8 mouse cellular contexts compared by ENCODE assay signal in the genomic region with DNA sequence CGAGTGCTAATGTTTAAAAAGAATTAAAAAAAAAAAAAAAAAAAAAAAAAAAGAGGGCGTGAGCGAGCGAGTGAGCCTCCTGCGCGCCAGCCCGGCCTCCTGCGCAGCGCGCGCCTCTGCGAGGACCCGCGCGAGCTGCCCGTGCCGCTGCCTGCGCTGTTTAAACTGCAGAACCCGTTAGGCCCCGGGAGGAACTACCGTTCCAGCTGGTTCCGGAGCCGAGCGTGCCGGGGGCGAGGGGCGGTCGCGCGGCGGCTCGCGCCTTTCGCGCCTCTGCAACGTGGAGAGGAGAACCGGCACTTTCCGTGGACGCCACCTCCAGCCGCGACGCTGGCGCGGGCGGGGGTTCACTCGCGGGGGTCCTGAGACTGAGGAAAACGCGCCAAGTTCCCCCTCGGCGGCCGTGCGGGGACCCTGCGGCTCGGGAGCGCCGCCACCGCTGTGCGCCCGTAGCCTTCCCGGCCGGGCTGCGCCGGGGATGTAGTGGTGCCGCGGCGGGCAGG. TPM values are rescaled to one million over a fixed set of nuclear protein-coding genes. Genes with fewer than 3 reads are reported as not detected.
DNase-seq lines count a peak whose midpoint lies in the region; ATAC-seq and TF ChIP-seq lines count a peak whose summit lies in the region.

A gene (plus strand): TSS at position 243 of the 503 bp plus-strand sequence.

- peak within 1 kb of the TSS; percentile 86 for H3K4me3 ChIP-seq in heart, adult 2 months
- peak within 1 kb of the TSS; percentile 64 for H3K4me3 ChIP-seq in embryonic facial prominence, embryonic 15.5 days (replicated peaks)
- peak within 1 kb of the TSS; percentile 76 to 92 for H3K4me3 ChIP-seq in heart, embryonic 14.5 days (ENCODE audit: control insufficient read depth in 1 of 2, insufficient read depth in 1 of 2, low read depth in 1 of 2, low read length in 2 of 2)

- H3K4me1 ChIP-seq in heart, adult 2 months (ENCODE audit: control insufficient read depth, insufficient read depth, low read length), result peaks cover 4% of the 10 kb centered on the region
- H3K4me1 ChIP-seq in embryonic facial prominence, embryonic 15.5 days, result peaks cover 18% of the 10 kb centered on the region
- H3K4me1 ChIP-seq in heart, embryonic 14.5 days (ENCODE audit: control insufficient read depth in 2 of 2, insufficient read depth in 2 of 2, low read length in 2 of 2), result peaks cover 5 to 14% of the 10 kb centered on the region in 2 experiments

- under 1% methylated on average over 67 of the region's 67 CpGs for WGBS in heart, adult 2 months
- WGBS in embryonic facial prominence, embryonic 15.5 days, result 0% methylated on average over 45 of the region's 67 CpGs
- WGBS in heart, embryonic 14.5 days, result under 1% methylated on average over 66 of the region's 67 CpGs

- peak; percentile 39; the same call in 1 of the 2 replicates for TF ChIP-seq POLR2A in heart, adult 2 months (IDR thresholded peaks at IDR 0.05; ENCODE audit: insufficient read depth, low read depth, low read length)

- no peak for TF ChIP-seq CTCF in heart, adult 2 months (IDR thresholded peaks at IDR 0.05)

- peak; percentile 58 for ATAC-seq in embryonic facial prominence, embryonic 15.5 days (ENCODE audit: insufficient number of reproducible peaks, low FRiP score, low TSS enrichment, low read depth)
- ATAC-seq in heart, embryonic 14.5 days (ENCODE audit: insufficient number of reproducible peaks, insufficient read depth, low FRiP score, low read depth), result peak; percentile 32; the same call in 1 of the 2 replicates
- ATAC-seq in megakaryocyte progenitor cell, adult 5-6 weeks (replicated peaks; ENCODE audit: poor library complexity), result no peak

- H3K27ac ChIP-seq in heart, adult 2 months, result peak within 1 kb of the TSS; percentile 99
- peak within 1 kb of the TSS; percentile 100 for H3K27ac ChIP-seq in embryonic facial prominence, embryonic 15.5 days (replicated peaks)
- peak within 1 kb of the TSS; percentile 98 to 100 for H3K27ac ChIP-seq in heart, embryonic 14.5 days (replicated peaks in 1 of 2; ENCODE audit: control insufficient read depth in 1 of 2, insufficient read depth in 1 of 2, low read depth in 2 of 2, low read length in 2 of 2)

- H3K4me2 ChIP-seq in embryonic facial prominence, embryonic 15.5 days (replicated peaks), result peak within 1 kb of the TSS; percentile 77
- H3K4me2 ChIP-seq in heart, embryonic 14.5 days (ENCODE audit: low read length), result peak within 1 kb of the TSS; percentile 83

- H3K9ac ChIP-seq in heart, adult 2 months (ENCODE audit: low read depth, low read length), result peak within 1 kb of the TSS; percentile 96
- H3K9ac ChIP-seq in embryonic facial prominence, embryonic 15.5 days, result peak within 1 kb of the TSS; percentile 77
- H3K9ac ChIP-seq in heart, embryonic 14.5 days (ENCODE audit: low read length), result peak within 1 kb of the TSS; percentile 94

- no peak for TF ChIP-seq EP300 in heart, adult 2 months (IDR thresholded peaks at IDR 0.05; ENCODE audit: insufficient read depth, low read depth, low read length)

- H3K27me3 ChIP-seq in heart, adult 2 months (ENCODE audit: control insufficient read depth, insufficient read depth, low read length), result no peaks in the 10 kb centered on the region
- no peaks in the 10 kb centered on the region for H3K27me3 ChIP-seq in embryonic facial prominence, embryonic 15.5 days
- no peaks in the 10 kb centered on the region for H3K27me3 ChIP-seq in heart, embryonic 14.5 days (ENCODE audit: control insufficient read depth, insufficient read depth, low read length)

- DNase-seq in heart, adult 2 months, result no peak
- DNase-seq in heart, adult 11 months, result no peak
- no peak for DNase-seq in adrenal gland, adult 2 months
- peak; percentile 86 to 92 for DNase-seq in layer of hippocampus, postnatal 10 days (ENCODE audit: low spot score in 2 of 2)
- peak; percentile 81 to 91 for DNase-seq in spleen, postnatal 4 days (ENCODE audit: low spot score in 2 of 2)

- intact Hi-C loops in heart, adult 2 months (cut with DNase I), result loop anchor here (2.0 to 10.0 kb wide), 3 partner anchors 199 to 1139 kb away; a partner anchor contains a TSS

- no peaks in the 10 kb centered on the region for H3K9me3 ChIP-seq in embryonic facial prominence, embryonic 15.5 days (replicated peaks)
- no peaks in the 10 kb centered on the region for H3K9me3 ChIP-seq in heart, embryonic 14.5 days (ENCODE audit: control insufficient read depth, low read length)

- H3K79me2 ChIP-seq in heart, adult 2 months (replicated peaks; ENCODE audit: control insufficient read depth, insufficient read depth, low read length), result no peaks in the 10 kb centered on the region; the same call in 1 of the 2 replicates

- H3K36me3 ChIP-seq in heart, adult 2 months (ENCODE audit: control insufficient read depth, insufficient read depth, low read length), result no peaks in the 10 kb centered on the region; the same call in 1 of the 2 replicates
- H3K36me3 ChIP-seq in embryonic facial prominence, embryonic 15.5 days, result no peaks in the 10 kb centered on the region
- peaks cover 3% of the 10 kb centered on the region for H3K36me3 ChIP-seq in heart, embryonic 14.5 days (ENCODE audit: control insufficient read depth, insufficient read depth, low read length)

RNA-seq across cellular contexts. Expression of the gene that starts here (rescaled TPM):
- 10 to 100 TPM; 15.4 to 17.1 TPM for total RNA-seq in heart, adult 2 months (2021)
- 4.1 and 4.9 TPM in 2 replicates for polyA plus RNA-seq in heart, adult 2 months (2012; rRNA removed)
- 10 to 100 TPM; 29.0 to 29.1 TPM for total RNA-seq in adrenal gland, adult 2 months (2021)
- 220 and 234 TPM in 2 replicates for polyA plus RNA-seq in adrenal gland, adult 2 months (2012; rRNA removed)
- polyA plus RNA-seq in embryonic facial prominence, embryonic 15.5 days (2015; fragmentation: Nextera tagmentation; extraction: Ambion mirVana), result 78.7 and 90.3 TPM in 2 replicates
- polyA plus RNA-seq in heart, embryonic 14.5 days (2014; fragmentation: Nextera tagmentation; extraction: Ambion mirVana), result 51.8 and 54.4 TPM in 2 replicates
- total RNA-seq in layer of hippocampus, postnatal 10 days (2021), result 10 to 100 TPM; 23.8 to 31.9 TPM
- 192 and 198 TPM in 2 replicates for total RNA-seq in megakaryocyte progenitor cell, adult 5-6 weeks (2015)
- total RNA-seq in megakaryocyte progenitor cell, adult 5-6 weeks (2017), result 164 and 194 TPM in 2 replicates

Comparison
In these comparisons a context has a peak if more than half of its experiments do, and no peak if none do; other contexts are left out.
1. RNA of the gene that starts here (total RNA-seq): 164 to 198 TPM in megakaryocyte progenitor cell, adult 5-6 weeks; 23.8 to 31.9 TPM in layer of hippocampus, postnatal 10 days, 29.0 to 29.1 TPM in adrenal gland, adult 2 months and 15.4 to 17.1 TPM in heart, adult 2 months; every median in the first group is over 4 times any median in the second.
2. DNase-seq: peak in layer of hippocampus, postnatal 10 days (2 of 2) and spleen, postnatal 4 days (2 of 2); none in heart, adult 2 months (0 of 2), heart, adult 11 months (single experiment) and adrenal gland, adult 2 months (single experiment).
3. Peak in every context shown above with its lines, with median percentiles within 50 percentile points of each other: H3K27ac ChIP-seq, H3K4me3 ChIP-seq and H3K9ac ChIP-seq.